Mouse (Mus musculus): Measurements from ENCODE around the gene N4bp2l2.

N4bp2l2 gene

GRCm38 (mm10) chr5:150600554-150601440 is 65.2 kb downstream of the N4bp2l2 start:
- in situ Hi-C loops (cut with MboI; ENCODE audit: unreplicated experiment in 2 of 2) = loop anchor here in 1 of 2 experiments (25.0 kb wide), 1 partner anchor 1388 kb away; no protein-coding TSS in a partner anchor

- in situ Hi-C loops (cut with MboI; ENCODE audit: unreplicated experiment in 2 of 2) = loop anchor here (5.0 to 25.0 kb wide), 3 partner anchors 45 to 1387 kb away; no protein-coding TSS in a partner anchor
These were observed 66.4 kb downstream of the N4bp2l2 start for GRCm38 (mm10) chr5:150599301-150600294.

GRCm38 (mm10) chr5:150598202-150599119 is 67.5 kb downstream of the N4bp2l2 start:
- in situ Hi-C loops (cut with MboI; ENCODE audit: unreplicated experiment in 2 of 2) = loop anchor here in 1 of 2 experiments (5.0 to 10.0 kb wide), 2 partner anchors 46 to 64 kb away; no protein-coding TSS in a partner anchor

- in situ Hi-C loops (cut with MboI; ENCODE audit: unreplicated experiment in 2 of 2) = loop anchor here in 1 of 2 experiments (5.0 to 10.0 kb wide), 2 partner anchors 48 to 65 kb away; no protein-coding TSS in a partner anchor
These were observed 68.9 kb downstream of the N4bp2l2 start, which contains the start of gene N4bp2l1 for GRCm38 (mm10) chr5:150597088-150597487. N4bp2l1 (minus strand) TSS chr5:150597188.

- in situ Hi-C loops (cut with MboI; ENCODE audit: unreplicated experiment in 2 of 2) = loop anchor here in 1 of 2 experiments (5.0 to 10.0 kb wide), 2 partner anchors 49 to 67 kb away; no protein-coding TSS in a partner anchor
These were observed 70.5 kb downstream of the N4bp2l2 start for GRCm38 (mm10) chr5:150595366-150596016.

- in situ Hi-C loops (cut with MboI; ENCODE audit: unreplicated experiment in 2 of 2) = loop anchor here (5.0 to 10.0 kb wide), 4 partner anchors 48 to 72 kb away; partner anchors contain the start of gene Brca2 (in 1 of the 2)
These were observed 71.2 kb downstream of the N4bp2l2 start for GRCm38 (mm10) chr5:150594649-150595339.

- in situ Hi-C loops (cut with MboI; ENCODE audit: unreplicated experiment in 2 of 2) = loop anchor here (5.0 to 10.0 kb wide), 3 partner anchors 48 to 72 kb away; partner anchors contain the start of gene Brca2 (in 1 of the 2)
These were observed 72.0 kb downstream of the N4bp2l2 start for GRCm38 (mm10) chr5:150593756-150594648.

GRCm38 (mm10) chr5:150592904-150593755 is 72.9 kb downstream of the N4bp2l2 start:
- in situ Hi-C loops (cut with MboI; ENCODE audit: unreplicated experiment in 2 of 2) = loop anchor here (5.0 to 10.0 kb wide), 3 partner anchors 49 to 71 kb away; partner anchors contain the start of gene Brca2 (in 1 of the 2)

- in situ Hi-C loops (cut with MboI; ENCODE audit: unreplicated experiment in 2 of 2) = loop anchor here (5.0 to 10.0 kb wide), 3 partner anchors 50 to 70 kb away; partner anchors contain the start of gene Brca2 (in 1 of the 2)
These were observed 73.6 kb downstream of the N4bp2l2 start for GRCm38 (mm10) chr5:150592186-150592903.

- in situ Hi-C loops (cut with MboI; ENCODE audit: unreplicated experiment in 2 of 2) = loop anchor here (5.0 to 10.0 kb wide), 3 partner anchors 52 to 68 kb away; partner anchors contain the start of gene Brca2 (in 1 of the 2)
These were observed 76.0 kb downstream of the N4bp2l2 start for GRCm38 (mm10) chr5:150589945-150590344.

- in situ Hi-C loops (cut with MboI; ENCODE audit: unreplicated experiment in 2 of 2) = no loop called here
These were observed 81.7 kb downstream of the N4bp2l2 start for GRCm38 (mm10) chr5:150584337-150584729.

GRCm38 (mm10) chr5:150583622-150584336 is 82.2 kb downstream of the N4bp2l2 start:
- in situ Hi-C loops (cut with MboI; ENCODE audit: unreplicated experiment in 2 of 2) = no loop called here

GRCm38 (mm10) chr5:150583181-150583580 is 82.8 kb downstream of the N4bp2l2 start:
- in situ Hi-C loops (cut with MboI; ENCODE audit: unreplicated experiment in 2 of 2) = no loop called here

GRCm38 (mm10) chr5:150581180-150581579 is 84.8 kb downstream of the N4bp2l2 start:
- in situ Hi-C loops (cut with MboI; ENCODE audit: unreplicated experiment in 2 of 2) = no loop called here

Measured in v-Abl transformed pro-B cells (cell line).